Mouse (Mus musculus): ENCODE results near the gene Bcl3. TPM values are rescaled to one million over a fixed set of nuclear protein-coding genes. Genes with fewer than 3 reads are reported as not detected.

Gene Bcl3
- polyA plus RNA-seq, 1 experiment from 2014 or later = 15.5 TPM

DNA sequence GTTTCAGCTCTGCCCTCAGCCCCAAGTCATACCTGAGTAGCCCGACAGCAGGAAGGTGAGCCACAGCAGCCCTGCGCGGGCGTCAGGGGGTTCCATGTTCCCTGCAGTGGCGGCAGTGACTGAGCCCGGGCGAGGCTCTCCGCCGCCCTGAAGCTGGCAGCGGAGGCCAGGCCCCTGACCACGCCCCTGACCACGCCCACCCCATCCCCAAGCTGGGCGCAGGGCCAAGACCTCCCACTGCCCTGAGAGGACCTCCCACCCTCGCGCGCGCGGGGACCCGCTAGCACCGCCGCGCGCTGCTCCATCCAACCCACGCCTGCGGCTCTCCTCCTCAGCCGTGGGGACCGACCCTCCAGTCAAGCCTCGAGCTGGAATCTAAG, 52.2 kb downstream of the Bcl3 start:
- H3K4me1 ChIP-seq (ENCODE audit: control insufficient read depth, insufficient read depth, low read length) = peaks cover 29% of the 10 kb centered on the region
- no peaks in the 10 kb centered on the region for H3K9me3 ChIP-seq (ENCODE audit: control insufficient read depth, low read length)
- H3K27me3 ChIP-seq (replicated peaks; ENCODE audit: control insufficient read depth, insufficient read depth, low read length) = no peaks in the 10 kb centered on the region; the same call in 1 of the 2 replicates
- peak overlapping the region; percentile 60 for H3K4me3 ChIP-seq (ENCODE audit: low read length)
- peak; percentile 81 for ATAC-seq
- 0 out of 2 replicates have a peak, but pooled peaks cover under 1% of the 10 kb centered on the region for H3K36me3 ChIP-seq (ENCODE audit: control insufficient read depth, insufficient read depth, low read length)
- H3K4me2 ChIP-seq (ENCODE audit: low read depth, low read length) = peak overlapping the region; percentile 83
- peak overlapping the region; percentile 75 for H3K9ac ChIP-seq (ENCODE audit: low read depth, low read length)
- WGBS = under 1% methylated on average over 27 of the region's 28 CpGs
- H3K27ac ChIP-seq (ENCODE audit: low read length) = peak overlapping the region; percentile 57

DNA sequence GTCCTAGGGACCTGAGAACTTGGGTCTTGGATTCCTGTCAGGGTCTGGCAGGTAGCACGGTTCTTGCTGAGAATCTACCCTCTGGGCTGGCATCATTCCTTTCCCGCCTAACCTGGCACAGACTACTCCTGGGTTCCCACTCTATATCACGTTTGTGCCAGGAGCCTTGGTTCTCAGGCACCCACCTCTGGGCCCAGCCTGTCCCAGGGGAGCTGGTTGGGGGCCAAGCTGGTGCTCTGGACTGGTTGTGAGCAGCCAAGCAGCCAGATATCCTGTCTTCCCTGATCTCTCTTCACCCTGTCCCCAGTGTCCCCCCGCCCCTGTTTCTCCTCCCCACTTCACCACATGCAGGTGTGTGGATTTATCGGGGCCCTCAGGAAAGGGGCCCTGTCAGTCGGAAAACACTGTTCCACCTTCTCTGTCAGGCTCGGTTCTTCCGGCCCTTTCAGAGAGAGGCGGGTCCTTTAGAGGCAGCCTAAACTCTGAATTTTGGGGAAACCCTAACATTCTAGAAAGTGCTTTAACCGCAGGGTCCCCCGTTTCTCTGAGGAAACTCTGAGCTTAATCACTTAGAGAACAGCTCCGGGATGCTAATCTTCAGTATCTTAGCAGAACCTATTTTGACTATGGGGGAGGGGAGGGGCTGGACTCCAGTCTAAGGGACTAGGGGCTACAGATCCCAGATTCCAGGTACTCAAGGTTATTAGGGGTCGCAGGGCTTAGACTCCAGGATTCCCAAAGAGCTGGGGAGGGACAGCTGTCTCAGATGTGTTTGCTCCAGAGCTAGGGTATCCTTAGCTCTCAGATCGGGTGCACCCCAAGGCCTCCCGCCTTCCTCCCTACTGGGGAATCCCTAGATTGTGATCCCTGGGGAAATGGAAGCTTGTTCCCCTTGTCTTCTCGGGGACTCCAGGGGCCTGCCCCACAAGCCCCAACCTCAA, 52.9 kb downstream of the Bcl3 start:
- H3K27ac ChIP-seq (ENCODE audit: low read length) = peak overlapping the region; percentile 57
- H3K4me2 ChIP-seq (ENCODE audit: low read depth, low read length) = peak overlapping the region; percentile 83
- H3K36me3 ChIP-seq (ENCODE audit: control insufficient read depth, insufficient read depth, low read length) = peaks cover 6% of the 10 kb centered on the region; the same call in 1 of the 2 replicates
- peak; percentile 45 for ATAC-seq
- peak overlapping the region; percentile 75 for H3K9ac ChIP-seq (ENCODE audit: low read depth, low read length)
- peaks cover 29% of the 10 kb centered on the region for H3K4me1 ChIP-seq (ENCODE audit: control insufficient read depth, insufficient read depth, low read length)
- 11% methylated on average over 16 of the region's 16 CpGs for WGBS
- no peaks in the 10 kb centered on the region; the same call in 1 of the 2 replicates for H3K27me3 ChIP-seq (replicated peaks; ENCODE audit: control insufficient read depth, insufficient read depth, low read length)
- H3K4me3 ChIP-seq (ENCODE audit: low read length) = peak overlapping the region; percentile 60
- H3K9me3 ChIP-seq (ENCODE audit: control insufficient read depth, low read length) = no peaks in the 10 kb centered on the region

DNA sequence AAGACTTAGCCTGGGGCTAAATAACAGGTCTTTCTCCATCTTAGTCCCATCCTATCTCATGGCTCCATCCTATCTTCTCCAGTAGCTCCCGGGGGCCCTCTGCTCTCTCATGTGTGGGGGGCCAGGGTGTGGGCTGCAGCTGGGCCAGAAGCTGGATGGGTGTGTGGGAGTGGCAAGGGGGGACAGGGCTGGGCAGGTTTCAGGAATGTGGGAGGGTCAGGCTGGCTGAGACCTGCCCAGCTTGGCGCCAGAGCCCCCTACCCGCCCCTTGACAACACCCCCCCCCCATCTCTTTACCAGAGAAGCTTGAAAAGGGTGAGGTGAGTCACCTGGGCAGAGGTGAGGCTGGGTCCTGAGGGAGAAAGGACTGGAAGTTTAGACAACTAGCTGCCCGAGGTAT, 53.6 kb downstream of the Bcl3 start:
- 26% methylated on average over 4 of the region's 4 CpGs for WGBS

DNA sequence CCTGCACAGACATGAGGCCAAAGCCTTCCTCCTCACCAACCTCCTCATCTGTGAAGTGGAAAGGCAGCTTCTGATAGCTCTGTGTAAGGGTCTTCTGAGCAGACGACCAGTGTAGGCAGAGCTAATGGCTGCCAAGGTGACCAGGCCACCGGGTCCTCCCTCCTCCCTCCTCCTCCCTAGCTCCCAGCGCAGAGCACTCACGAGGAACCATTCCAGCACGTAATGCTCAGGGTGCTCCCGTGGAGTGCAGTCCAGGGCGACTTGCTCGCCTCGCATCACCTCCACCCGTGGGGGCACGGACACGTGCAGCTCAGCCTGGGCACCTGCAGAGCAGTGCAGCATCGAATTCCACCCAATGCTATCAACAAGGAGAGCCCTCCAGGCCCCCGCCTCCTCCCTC, 54.3 kb downstream of the Bcl3 start:
- WGBS = 73% methylated on average over 14 of the region's 14 CpGs
- H3K36me3 ChIP-seq (ENCODE audit: control insufficient read depth, insufficient read depth, low read length) = peaks cover 6% of the 10 kb centered on the region
- H3K27ac ChIP-seq (ENCODE audit: low read length) = no peak overlapping the region
- H3K4me2 ChIP-seq (ENCODE audit: low read depth, low read length) = peak overlapping the region; percentile 83; the same call in 1 of the 2 replicates
- no peak overlapping the region for H3K4me3 ChIP-seq (ENCODE audit: low read length)
- H3K4me1 ChIP-seq (ENCODE audit: control insufficient read depth, insufficient read depth, low read length) = peaks cover 29% of the 10 kb centered on the region
- no peak for ATAC-seq
- no peaks in the 10 kb centered on the region for H3K9me3 ChIP-seq (ENCODE audit: control insufficient read depth, low read length)
- peak overlapping the region; percentile 26 for H3K9ac ChIP-seq (ENCODE audit: low read depth, low read length)
- H3K27me3 ChIP-seq (replicated peaks; ENCODE audit: control insufficient read depth, insufficient read depth, low read length) = no peaks in the 10 kb centered on the region; the same call in 1 of the 2 replicates

More for the DNA sequence above, 53.6 kb downstream of the Bcl3 start:
- H3K4me2 ChIP-seq (ENCODE audit: low read depth, low read length) = peak overlapping the region; percentile 83
- peaks cover 29% of the 10 kb centered on the region for H3K4me1 ChIP-seq (ENCODE audit: control insufficient read depth, insufficient read depth, low read length)
- H3K9ac ChIP-seq (ENCODE audit: low read depth, low read length) = peak overlapping the region; percentile 75
- H3K36me3 ChIP-seq (ENCODE audit: control insufficient read depth, insufficient read depth, low read length) = peaks cover 6% of the 10 kb centered on the region
- H3K27me3 ChIP-seq (replicated peaks; ENCODE audit: control insufficient read depth, insufficient read depth, low read length) = no peaks in the 10 kb centered on the region; the same call in 1 of the 2 replicates
- peak overlapping the region; percentile 28; the same call in 1 of the 2 replicates for H3K27ac ChIP-seq (ENCODE audit: low read length)
- peak overlapping the region; percentile 60 for H3K4me3 ChIP-seq (ENCODE audit: low read length)
- ATAC-seq = peak; percentile 11
- no peaks in the 10 kb centered on the region for H3K9me3 ChIP-seq (ENCODE audit: control insufficient read depth, low read length)

DNA sequence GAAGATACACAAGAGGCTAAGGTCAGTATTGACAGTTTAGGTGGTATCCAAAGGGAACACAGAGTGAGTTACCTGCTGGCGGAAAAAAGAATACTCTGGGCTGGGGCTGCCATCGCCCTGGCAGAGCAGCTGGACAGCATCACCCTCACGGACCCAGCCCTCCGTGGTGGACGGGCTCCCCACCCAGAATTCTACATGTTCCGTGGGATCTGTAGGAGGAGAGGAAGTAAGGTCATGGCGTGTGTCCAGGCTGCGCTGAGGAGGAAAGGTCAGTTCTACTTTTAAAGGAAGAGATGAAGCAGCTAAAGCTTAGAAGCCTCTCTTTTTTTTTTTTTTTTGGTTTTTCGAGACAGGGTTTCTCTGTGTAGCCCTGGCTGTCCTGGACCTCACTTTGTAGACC, 58.0 kb downstream of the Bcl3 start:
- ATAC-seq = no peak
- peaks cover 6% of the 10 kb centered on the region for H3K36me3 ChIP-seq (ENCODE audit: control insufficient read depth, insufficient read depth, low read length)
- no peaks in the 10 kb centered on the region for H3K9me3 ChIP-seq (ENCODE audit: control insufficient read depth, low read length)
- 83% methylated on average over 9 of the region's 9 CpGs for WGBS
- H3K27ac ChIP-seq (ENCODE audit: low read length) = no peak overlapping the region
- no peak overlapping the region for H3K4me2 ChIP-seq (ENCODE audit: low read depth, low read length)
- H3K9ac ChIP-seq (ENCODE audit: low read depth, low read length) = no peak overlapping the region
- no peak overlapping the region for H3K4me3 ChIP-seq (ENCODE audit: low read length)
- peaks cover 21% of the 10 kb centered on the region for H3K4me1 ChIP-seq (ENCODE audit: control insufficient read depth, insufficient read depth, low read length)
- no peaks in the 10 kb centered on the region for H3K27me3 ChIP-seq (replicated peaks; ENCODE audit: control insufficient read depth, insufficient read depth, low read length)

DNA sequence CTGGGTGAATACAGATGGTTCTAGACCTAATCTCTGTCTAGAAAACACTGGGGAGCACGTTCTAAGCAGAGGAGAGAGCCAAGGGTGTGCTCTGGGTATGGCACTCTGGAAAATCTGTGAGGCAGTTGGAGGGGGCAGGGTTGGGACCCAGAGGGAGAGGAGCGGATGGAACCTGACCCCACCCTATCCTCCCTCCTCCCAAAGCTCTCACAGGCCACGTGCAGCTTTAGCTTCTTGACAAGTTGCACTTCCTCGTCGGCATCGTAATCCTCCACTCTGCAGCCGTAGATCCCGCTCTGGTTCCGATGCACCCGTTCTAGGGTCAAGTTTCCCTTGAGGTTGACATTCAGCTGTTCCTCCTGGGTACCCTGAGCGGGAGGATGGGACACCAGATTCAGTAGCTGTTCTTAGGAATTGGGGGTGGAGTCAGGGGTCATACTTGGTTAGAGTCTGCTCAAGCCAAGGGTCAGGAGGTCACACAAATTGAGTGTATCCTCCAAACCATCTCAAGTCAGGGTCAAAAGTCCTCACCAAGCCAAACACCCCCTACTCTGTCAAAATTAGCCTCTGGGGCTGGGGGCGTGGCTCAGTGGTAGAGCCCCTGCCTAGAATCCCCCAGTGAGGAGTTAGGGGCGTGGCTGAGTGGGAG, 58.6 kb downstream of the Bcl3 start:
- 79% methylated on average over 13 of the region's 13 CpGs for WGBS
- H3K4me1 ChIP-seq (ENCODE audit: control insufficient read depth, insufficient read depth, low read length) = peaks cover 14% of the 10 kb centered on the region
- H3K9ac ChIP-seq (ENCODE audit: low read depth, low read length) = no peak overlapping the region
- no peaks in the 10 kb centered on the region for H3K27me3 ChIP-seq (replicated peaks; ENCODE audit: control insufficient read depth, insufficient read depth, low read length)
- H3K27ac ChIP-seq (ENCODE audit: low read length) = no peak overlapping the region
- no peak for ATAC-seq
- no peak overlapping the region for H3K4me3 ChIP-seq (ENCODE audit: low read length)
- peaks cover 6% of the 10 kb centered on the region for H3K36me3 ChIP-seq (ENCODE audit: control insufficient read depth, insufficient read depth, low read length)
- no peak overlapping the region for H3K4me2 ChIP-seq (ENCODE audit: low read depth, low read length)
- H3K9me3 ChIP-seq (ENCODE audit: control insufficient read depth, low read length) = no peaks in the 10 kb centered on the region

DNA sequence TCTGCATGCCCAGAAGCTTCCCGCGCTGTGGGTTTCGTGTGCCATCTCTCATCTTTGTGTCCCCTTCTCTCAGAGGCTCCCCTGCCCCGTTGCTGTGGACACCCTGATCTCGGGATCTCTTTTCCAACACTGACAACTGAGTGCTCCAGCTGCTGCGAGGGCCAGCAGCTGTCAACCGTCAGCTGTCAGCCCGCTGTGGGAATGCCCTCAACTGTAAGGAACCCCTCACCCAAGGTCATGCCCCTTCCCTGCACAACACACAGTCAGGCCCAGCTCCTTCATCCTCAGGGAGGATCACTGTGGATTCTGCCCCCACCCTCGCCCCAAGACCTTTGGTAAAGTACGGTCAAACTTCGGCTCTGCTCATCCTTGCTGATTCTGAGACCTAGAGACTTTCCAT, 60.3 kb downstream of the Bcl3 start:
- Histone ChIP-seq H3K9me3 (ENCODE audit: control insufficient read depth, low read length) (no peaks in the 10 kb centered on the region), H3K4me3 (ENCODE audit: low read length) (no peak overlapping the region), H3K27me3 (replicated peaks; ENCODE audit: control insufficient read depth, insufficient read depth, low read length) (no peaks in the 10 kb centered on the region), H3K4me2 (ENCODE audit: low read depth, low read length) (no peak overlapping the region), H3K27ac (ENCODE audit: low read length) (no peak overlapping the region), H3K36me3 (ENCODE audit: control insufficient read depth, insufficient read depth, low read length) (peaks cover 9% of the 10 kb centered on the region), H3K9ac (ENCODE audit: low read depth, low read length) (no peak overlapping the region), H3K4me1 (ENCODE audit: control insufficient read depth, insufficient read depth, low read length) (peaks cover 9% of the 10 kb centered on the region)
- 67% methylated on average over 11 of the region's 11 CpGs for WGBS
- ATAC-seq = no peak

DNA sequence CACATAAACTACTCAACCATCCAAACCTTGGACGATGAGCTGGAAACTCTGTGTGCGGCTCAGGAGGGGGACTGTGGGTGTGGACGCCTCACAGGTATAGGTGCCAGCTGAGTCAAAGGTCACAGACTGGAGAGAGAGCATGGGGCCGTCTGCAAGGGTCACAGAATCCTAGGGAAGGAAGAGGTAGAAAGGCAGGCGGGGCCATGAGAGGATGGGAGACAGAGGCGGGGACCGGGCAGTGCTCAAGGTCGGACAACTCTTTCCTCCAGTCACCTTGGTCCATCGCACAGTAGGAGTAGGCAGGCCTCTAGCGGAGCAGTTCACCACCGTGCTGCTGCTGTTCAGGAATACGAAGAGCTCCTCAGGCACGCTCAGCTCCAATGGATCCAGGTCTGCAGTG, 62.5 kb downstream of the Bcl3 start:
- H3K9ac ChIP-seq (ENCODE audit: low read depth, low read length) = no peak overlapping the region
- H3K36me3 ChIP-seq (ENCODE audit: control insufficient read depth, insufficient read depth, low read length) = peaks cover 5% of the 10 kb centered on the region
- peak; percentile 26; the same call in 1 of the 2 replicates for ATAC-seq
- H3K4me2 ChIP-seq (ENCODE audit: low read depth, low read length) = no peak overlapping the region
- H3K27ac ChIP-seq (ENCODE audit: low read length) = no peak overlapping the region
- H3K9me3 ChIP-seq (ENCODE audit: control insufficient read depth, low read length) = no peaks in the 10 kb centered on the region
- no peaks in the 10 kb centered on the region for H3K27me3 ChIP-seq (replicated peaks; ENCODE audit: control insufficient read depth, insufficient read depth, low read length)
- WGBS = 82% methylated on average over 13 of the region's 13 CpGs
- H3K4me1 ChIP-seq (ENCODE audit: control insufficient read depth, insufficient read depth, low read length) = peaks cover 13% of the 10 kb centered on the region
- no peak overlapping the region for H3K4me3 ChIP-seq (ENCODE audit: low read length)

DNA sequence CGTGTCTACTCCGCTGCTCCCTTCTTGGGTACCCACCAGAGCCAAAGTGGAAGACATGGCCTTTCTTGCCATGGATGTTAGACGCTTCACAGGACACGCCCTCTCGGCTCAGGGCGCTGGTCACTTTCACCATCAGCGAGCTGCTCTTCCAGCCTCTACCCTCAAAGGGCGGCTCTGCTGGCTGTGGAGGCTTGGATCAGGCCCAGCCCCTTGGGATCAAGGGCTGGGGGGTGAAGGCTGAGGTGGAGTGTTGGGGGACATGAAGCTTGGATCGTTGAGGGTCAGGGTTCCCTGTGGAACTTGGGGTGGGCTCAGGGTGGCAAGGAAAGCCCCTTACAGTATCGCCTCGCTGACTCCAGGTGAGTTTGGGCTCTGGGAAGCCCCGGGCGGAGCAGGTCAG, 63.9 kb downstream of the Bcl3 start:
- no peak overlapping the region for H3K4me2 ChIP-seq (ENCODE audit: low read depth, low read length)
- peaks cover 3% of the 10 kb centered on the region; the same call in 1 of the 2 replicates for H3K36me3 ChIP-seq (ENCODE audit: control insufficient read depth, insufficient read depth, low read length)
- ATAC-seq = no peak
- no peak overlapping the region for H3K27ac ChIP-seq (ENCODE audit: low read length)
- 88% methylated on average over 13 of the region's 13 CpGs for WGBS
- H3K4me1 ChIP-seq (ENCODE audit: control insufficient read depth, insufficient read depth, low read length) = peaks cover 16% of the 10 kb centered on the region
- no peak overlapping the region for H3K4me3 ChIP-seq (ENCODE audit: low read length)
- H3K9ac ChIP-seq (ENCODE audit: low read depth, low read length) = no peak overlapping the region
- no peaks in the 10 kb centered on the region for H3K27me3 ChIP-seq (replicated peaks; ENCODE audit: control insufficient read depth, insufficient read depth, low read length)
- H3K9me3 ChIP-seq (ENCODE audit: control insufficient read depth, low read length) = no peaks in the 10 kb centered on the region

All from intestine, embryonic 16.5 days (tissue).